Mouse (Mus musculus) urinary bladder, postnatal 14 days (tissue): ENCODE results near the gene Hist1h3e.
A peak's percentile ranks its signal among the peaks of the same experiment; 100 is the strongest.

Experiments
- DNase-seq: peaks from one replicate; pipeline ENCODE4 v3.0.0; 2021; ENCODE audit warnings: low spot score

Hist1h3e gene

GRCm38 (mm10) chr13:23537006-23537710 is 25.0 kb downstream of the Hist1h3e start:
- DNase-seq, result no peak

GRCm38 (mm10) chr13:23536076-23536822 is 25.9 kb downstream of the Hist1h3e start:
- DNase-seq, result no peak

GRCm38 (mm10) chr13:23535137-23536075 is 26.8 kb downstream of the Hist1h3e start, which contains the start of gene Hist1h3g:
TSS of gene Hist1h3g (plus strand) at chr13:23535422.
- DNase-seq, result peak; percentile 87

GRCm38 (mm10) chr13:23534368-23535131 is 27.6 kb downstream of the Hist1h3e start:
- DNase-seq, result no peak

- peak; percentile 74 for DNase-seq
These were observed 28.4 kb downstream of the Hist1h3e start, which contains the start of gene Hist1h2af for GRCm38 (mm10) chr13:23533560-23534367. TSS of gene Hist1h2af (plus strand) at chr13:23533906.

- DNase-seq, result no peak
These were observed 29.7 kb downstream of the Hist1h3e start for GRCm38 (mm10) chr13:23532262-23533075.

GRCm38 (mm10) chr13:23530901-23531875 is 31.0 kb downstream of the Hist1h3e start, which contains the start of gene Hist1h4h:
TSS of gene Hist1h4h (plus strand) at chr13:23531050.
- peak; percentile 96 for DNase-seq

GRCm38 (mm10) chr13:23530181-23530900 is 31.8 kb downstream of the Hist1h3e start:
- DNase-seq, result peak; percentile 56

GRCm38 (mm10) chr13:23529480-23530165 is 32.5 kb downstream of the Hist1h3e start:
- no peak for DNase-seq

GRCm38 (mm10) chr13:23529005-23529404 is 33.2 kb downstream of the Hist1h3e start:
- no peak for DNase-seq

GRCm38 (mm10) chr13:23526312-23526711 is 35.9 kb downstream of the Hist1h3e start:
- peak; percentile 92 for DNase-seq

- no peak for DNase-seq
These were observed 36.3 kb downstream of the Hist1h3e start for GRCm38 (mm10) chr13:23525901-23526300.

GRCm38 (mm10) chr13:23524654-23525053 is 37.5 kb downstream of the Hist1h3e start:
- peak; percentile 75 for DNase-seq

GRCm38 (mm10) chr13:23523976-23524375 is 38.2 kb downstream of the Hist1h3e start:
- DNase-seq, result no peak

- DNase-seq, result peak; percentile 76
These were observed 40.5 kb downstream of the Hist1h3e start for GRCm38 (mm10) chr13:23521703-23522102.

- peak; percentile 76 for DNase-seq
These were observed 42.8 kb downstream of the Hist1h3e start for GRCm38 (mm10) chr13:23519416-23519815.

GRCm38 (mm10) chr13:23518885-23519284 is 43.3 kb downstream of the Hist1h3e start:
- peak; percentile 76 for DNase-seq
